Mouse (Mus musculus) embryo, embryonic 10.5 days (tissue): ENCODE data around the gene Eno1.
"Not testable (repeated sequence)": the region's sequence is repeated elsewhere in the genome, so short reads cannot be mapped to it uniquely, and the experiment has no call there.

Experiments
- DNase-seq: peaks from one replicate; pipeline ENCODE4 v3.0.0-alpha.2; 2015; ENCODE audit warnings: low spot score

Eno1 gene

GRCm38 (mm10) chr4:150281018-150281761, 44.7 kb downstream of the Eno1 start, which contains the start of gene Rere:
Gene Rere, plus strand, starts transcription at chr4:150281646.
- peak; percentile 98 for DNase-seq

- peak; percentile 67 for DNase-seq
Measured at GRCm38 (mm10) chr4:150281891-150282630, 45.5 kb downstream of the Eno1 start.

GRCm38 (mm10) chr4:150282631-150283334, 46.3 kb downstream of the Eno1 start:
- DNase-seq: no peak

- DNase-seq: peak; percentile 54
Measured at GRCm38 (mm10) chr4:150283335-150283638, 46.8 kb downstream of the Eno1 start.

GRCm38 (mm10) chr4:150283993-150284392, 47.5 kb downstream of the Eno1 start:
- peak; percentile 80 for DNase-seq

- no peak for DNase-seq
Measured at GRCm38 (mm10) chr4:150286980-150287379, 50.5 kb downstream of the Eno1 start.

- not testable (repeated sequence) for DNase-seq
Measured at GRCm38 (mm10) chr4:150287463-150287862, 50.9 kb downstream of the Eno1 start.

- DNase-seq: no peak
Measured at GRCm38 (mm10) chr4:150291900-150292299, 55.4 kb downstream of the Eno1 start.

- no peak for DNase-seq
Measured at GRCm38 (mm10) chr4:150294870-150295269, 58.3 kb downstream of the Eno1 start.

- no peak for DNase-seq
Measured at GRCm38 (mm10) chr4:150295966-150296365, 59.4 kb downstream of the Eno1 start.
